Mouse (Mus musculus) embryonic facial prominence, embryonic 12.5 days (tissue): ENCODE measurements around the gene Kitl. TPM values are rescaled to one million over a fixed set of nuclear protein-coding genes. Genes with fewer than 3 reads are reported as not detected.

Experiments used
- ATAC-seq: fragments of 200-750 bp; cut with Nextera tagmentation; 2 replicates; pipeline ENCODE4 v1.8.0; 2017; ENCODE audit not compliant: insufficient number of reproducible peaks, insufficient read depth, low FRiP score, low TSS enrichment
- H3K27ac ChIP-seq: fragments of 300-500 bp; sonication (generic); 2 replicates; pipeline ENCODE4 v1.5.1; 2016; ENCODE audit warnings: mild to moderate bottlenecking
- H3K27me3 ChIP-seq: fragments of 300-500 bp; sonication (generic); 2 replicates; pipeline ENCODE4 v1.6.1; 2016; ENCODE audit warnings: mild to moderate bottlenecking, moderate library complexity
- H3K36me3 ChIP-seq: fragments of 300-500 bp; sonication (generic); 2 replicates; pipeline ENCODE4 v1.6.1; 2016; ENCODE audit warnings: mild to moderate bottlenecking
- H3K4me1 ChIP-seq: fragments of 300-500 bp; sonication (generic); 2 replicates; pipeline ENCODE4 v1.6.1; 2016
- H3K4me2 ChIP-seq: fragments of 300-500 bp; sonication (generic); replicated peaks from 2 replicates; pipeline ENCODE4 v1.6.1; 2016; ENCODE audit warnings: mild to moderate bottlenecking, moderate library complexity
- H3K4me3 ChIP-seq: fragments of 300-500 bp; sonication (generic); 2 replicates; pipeline ENCODE4 v1.5.1; 2016; ENCODE audit warnings: mild to moderate bottlenecking
- H3K9ac ChIP-seq: fragments of 300-500 bp; sonication (generic); 2 replicates; pipeline ENCODE4 v1.6.1; 2016; ENCODE audit warnings: mild to moderate bottlenecking, moderate library complexity
- H3K9me3 ChIP-seq: fragments of 300-500 bp; sonication (generic); 2 replicates; pipeline ENCODE4 v1.6.1; 2016; ENCODE audit warnings: mild to moderate bottlenecking, moderate library complexity
- WGBS: fragments of 180-500 bp; shearing (Covaris S2); methylation state at CpG from one replicate; pipeline ENCODE4 v1.1.7; 2016; 5-methylcytosine and 5-hydroxymethylcytosine counted together
- microRNA-seq: library from miRNA; unstranded; fragments of <30 nt; microRNA quantifications from one replicate; pipeline ENCODE4, GENCODE M21; 2017
- polyA plus RNA-seq: library from polyadenylated mRNA; unstranded; fragments of >200 nt; fragmentation: Nextera tagmentation; extraction: Ambion mirVana; gene quantifications from 2 replicates; pipeline ENCODE4 v1.2.1, GENCODE M21; 2016

The Kitl gene
- polyA plus RNA-seq, 1 experiment from 2014 or later: 12.9 TPM

DNA sequence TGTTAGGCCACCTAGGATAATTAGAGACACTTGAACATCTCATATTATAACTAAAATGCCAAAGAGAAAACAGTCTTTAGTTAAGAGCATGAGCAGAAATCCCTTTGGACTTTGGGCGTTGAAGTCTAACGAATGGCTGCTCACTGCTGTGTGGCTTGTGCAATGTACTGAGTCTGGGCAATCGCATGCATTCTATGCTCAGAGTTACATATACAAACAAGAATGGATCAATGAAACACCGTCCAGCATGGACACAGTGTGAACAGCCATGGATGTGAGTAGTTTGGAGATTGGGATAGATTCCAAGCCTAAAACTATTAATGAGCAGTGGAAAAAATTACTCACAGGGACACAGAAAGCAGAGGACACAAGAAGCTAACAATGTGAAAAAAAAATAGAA, 116.2 kb downstream of the Kitl start:
- Histone ChIP-seq H3K4me2 (no peak overlapping the region), H3K9me3 (no peaks in the 10 kb centered on the region), H3K4me1 (no peaks in the 10 kb centered on the region), H3K4me3 (no peak overlapping the region), H3K27ac (no peak overlapping the region), H3K36me3 (no peaks in the 10 kb centered on the region), H3K9ac (no peak overlapping the region), H3K27me3 (no peaks in the 10 kb centered on the region)
- WGBS: 79% methylated on average over 4 of the region's 4 CpGs
- ATAC-seq: no peak

DNA sequence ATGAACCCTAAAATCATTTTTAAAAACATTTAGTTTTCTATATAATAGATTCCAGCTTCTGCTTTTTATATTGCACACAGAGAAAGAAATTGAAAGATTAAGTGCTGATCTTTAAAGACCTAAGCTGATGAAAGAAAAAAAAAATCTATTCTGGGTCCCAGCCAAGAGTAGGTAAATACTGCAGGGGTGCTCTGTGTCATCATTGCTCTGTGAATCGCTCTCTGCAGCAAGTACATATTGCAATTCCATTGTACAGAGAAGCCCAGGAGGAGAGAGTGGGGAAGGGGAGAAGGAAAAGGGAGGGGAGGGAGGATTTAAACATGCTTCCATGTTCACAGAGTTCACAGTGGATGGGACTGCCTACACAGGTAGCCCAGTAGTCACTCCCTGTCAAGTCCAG, 116.9 kb downstream of the Kitl start:
- H3K4me3 ChIP-seq: no peak overlapping the region
- no peak for ATAC-seq
- no peaks in the 10 kb centered on the region for H3K4me1 ChIP-seq
- WGBS: 56% methylated on average over 1 of the region's 1 CpGs
- no peaks in the 10 kb centered on the region for H3K36me3 ChIP-seq
- H3K27ac ChIP-seq: no peak overlapping the region
- H3K9ac ChIP-seq: no peak overlapping the region
- no peak overlapping the region for H3K4me2 ChIP-seq
- no peaks in the 10 kb centered on the region for H3K27me3 ChIP-seq
- no peaks in the 10 kb centered on the region for H3K9me3 ChIP-seq

GRCm38 (mm10) chr10:100138552-100138951, 123.1 kb downstream of the Kitl start:
- Histone ChIP-seq H3K27ac (no peak overlapping the region), H3K4me2 (no peak overlapping the region), H3K4me1 (no peaks in the 10 kb centered on the region), H3K36me3 (no peaks in the 10 kb centered on the region), H3K9me3 (no peaks in the 10 kb centered on the region), H3K27me3 (no peaks in the 10 kb centered on the region), H3K9ac (no peak overlapping the region), H3K4me3 (no peak overlapping the region)
- 77% methylated on average over 3 of the region's 3 CpGs for WGBS
- no peak for ATAC-seq

GRCm38 (mm10) chr10:100148123-100148522, 132.7 kb downstream of the Kitl start:
- Histone ChIP-seq H3K36me3 (no peaks in the 10 kb centered on the region), H3K9ac (no peak overlapping the region), H3K4me1 (no peaks in the 10 kb centered on the region), H3K27me3 (no peaks in the 10 kb centered on the region), H3K4me2 (no peak overlapping the region), H3K9me3 (no peaks in the 10 kb centered on the region), H3K27ac (no peak overlapping the region), H3K4me3 (no peak overlapping the region)
- WGBS: 91% methylated on average over 6 of the region's 6 CpGs
- no peak for ATAC-seq

Small RNAs within 50 kb of the gene (microRNA-seq; reads per million reads assigned to microRNA genes)
- gene Gm22918 (not detected), gene Gm25287 (not detected)
